Mouse (Mus musculus) MEL (cell line): ENCODE measurements around the gene Myh7. TPM values are rescaled to one million over a fixed set of nuclear protein-coding genes. Genes with fewer than 3 reads are reported as not detected.

Source experiments
- DNase-seq: peaks from one replicate; pipeline ENCODE4 v3.0.0; 2011; ENCODE audit warnings: low read depth, low spot score
- H3K27ac ChIP-seq: 2 replicates; pipeline ENCODE4 v1.5.1; 2012; ENCODE audit warnings: low read depth, mild to moderate bottlenecking, control low read depth, low read length, moderate library complexity; ENCODE audit not compliant: control insufficient read depth
- H3K27me3 ChIP-seq, 2 experiments: fragments of 150-350 bp in 1 of 2; sonication (generic) in 1 of 2; 2 replicates each; pipeline ENCODE4 v1.6.1; 2012; ENCODE audit warnings: low read length in 2 of 2, mild to moderate bottlenecking in 2 of 2, improper control_type of control experiment in 1 of 2, moderate library complexity in 1 of 2; ENCODE audit not compliant: insufficient read depth in 2 of 2, control insufficient read depth in 1 of 2
- H3K36me3 ChIP-seq, 2 experiments: 2 replicates each; pipeline ENCODE4 v1.6.1; 2012 to 2014; ENCODE audit warnings: low read length in 2 of 2, improper control_type of control experiment in 1 of 2, inconsistent platforms in 1 of 2, mild to moderate bottlenecking in 1 of 2; ENCODE audit not compliant: insufficient read depth in 2 of 2, control insufficient read depth in 1 of 2
- H3K4me1 ChIP-seq, 2 experiments: fragments of 150-350 bp in 1 of 2; sonication (generic) in 1 of 2; 2 replicates each; pipeline ENCODE4 v1.6.1; 2012; ENCODE audit warnings: low read length in 2 of 2, improper control_type of control experiment in 1 of 2, mild to moderate bottlenecking in 1 of 2; ENCODE audit not compliant: insufficient read depth in 2 of 2, control insufficient read depth in 1 of 2
- H3K4me3 ChIP-seq, 2 experiments: fragments of 150-350 bp in 1 of 2; sonication (generic) in 1 of 2; 2 replicates each; pipeline ENCODE4 v1.5.1; 2012; ENCODE audit warnings: low read depth in 2 of 2, low read length in 2 of 2, mild to moderate bottlenecking in 2 of 2, moderate library complexity in 2 of 2, control low read depth in 1 of 2, improper control_type of control experiment in 1 of 2; ENCODE audit not compliant: control insufficient read depth in 1 of 2, insufficient read depth in 1 of 2
- H3K79me2 ChIP-seq: 2 replicates; pipeline ENCODE4 v1.6.1; 2012; ENCODE audit warnings: mild to moderate bottlenecking, low read length, moderate library complexity; ENCODE audit not compliant: control insufficient read depth, poor library complexity, insufficient read depth
- H3K9ac ChIP-seq: 2 replicates; pipeline ENCODE4 v1.6.1; 2012; ENCODE audit warnings: low read depth, mild to moderate bottlenecking, control low read depth, low read length, moderate library complexity; ENCODE audit not compliant: control insufficient read depth, poor library complexity, severe bottlenecking
- H3K9me3 ChIP-seq: fragments of 150-350 bp; sonication (generic); replicated peaks from 2 replicates; pipeline ENCODE4 v1.6.1; 2012; ENCODE audit warnings: mild to moderate bottlenecking, low read length, improper control_type of control experiment, moderate library complexity; ENCODE audit not compliant: insufficient read depth
- BHLHE40 ChIP-seq: IDR thresholded peaks from 2 replicates; pipeline ENCODE4 v1.6.1; 2012; ENCODE audit warnings: low read depth, mild to moderate bottlenecking, inconsistent platforms, low read length, improper control_type of control experiment, borderline replicate concordance
- EP300 ChIP-seq, 2 experiments: IDR thresholded peaks; 2 replicates each; pipeline ENCODE4 v1.6.1; 2011; ENCODE audit warnings: improper control_type of control experiment in 2 of 2, low read length in 2 of 2, low read depth in 1 of 2, mild to moderate bottlenecking in 1 of 2
- GABPA ChIP-seq: IDR thresholded peaks from 2 replicates; pipeline ENCODE4 v1.6.1; 2012; ENCODE audit warnings: low read depth, mild to moderate bottlenecking, inconsistent platforms, low read length, improper control_type of control experiment, moderate library complexity
- GATA1 ChIP-seq: IDR thresholded peaks from 2 replicates; pipeline ENCODE4 v1.6.1; 2011; ENCODE audit warnings: low read depth, low read length, improper control_type of control experiment
- MAX ChIP-seq: IDR thresholded peaks from 2 replicates; pipeline ENCODE4 v1.6.1; 2011; ENCODE audit warnings: low read length, improper control_type of control experiment
- MXI1 ChIP-seq: IDR thresholded peaks from 2 replicates; pipeline ENCODE4 v1.6.1; 2011; ENCODE audit warnings: mild to moderate bottlenecking, low read depth, low read length, improper control_type of control experiment
- POLR2AphosphoS2 ChIP-seq: IDR thresholded peaks from 2 replicates; pipeline ENCODE4 v1.6.1; 2011; ENCODE audit warnings: low read length, improper control_type of control experiment
- TBP ChIP-seq: IDR thresholded peaks from 2 replicates; pipeline ENCODE4 v1.8.0; 2011; ENCODE audit warnings: low read depth, low read length, improper control_type of control experiment
- ZKSCAN1 ChIP-seq: IDR thresholded peaks from 2 replicates; pipeline ENCODE4 v1.6.1; 2012; ENCODE audit warnings: low read depth, mild to moderate bottlenecking, inconsistent platforms, low read length, improper control_type of control experiment, moderate library complexity
- ZMIZ1 ChIP-seq: IDR thresholded peaks from 2 replicates; pipeline ENCODE4 v1.6.1; 2012; ENCODE audit warnings: low read depth, mild to moderate bottlenecking, inconsistent platforms, low read length, improper control_type of control experiment, moderate library complexity
- polyA plus RNA-seq, 2 experiments: library from polyadenylated mRNA; stranded (reverse) in 1 of 2; unstranded in 1 of 2; fragments of >175 nt in 1 of 2; fragments of >200 nt in 1 of 2; gene quantifications; 2 replicates each; pipeline versions ENCODE4 v1.2.1 to v1.2.4; 2012; ENCODE audit warnings: low replicate concordance in 2 of 2, low read depth in 1 of 2; ENCODE audit not compliant: insufficient read length in 2 of 2, insufficient read depth in 1 of 2, missing spikeins in 1 of 2
- total RNA-seq: library from RNA; depleted of rRNA; stranded (reverse); fragments of 300-350 nt; gene quantifications from 2 replicates; pipeline ENCODE4 v1.2.3, GENCODE M21; 2012

The Myh7 gene
- total and polyA plus RNA-seq, 3 experiments = not detected

DNA sequence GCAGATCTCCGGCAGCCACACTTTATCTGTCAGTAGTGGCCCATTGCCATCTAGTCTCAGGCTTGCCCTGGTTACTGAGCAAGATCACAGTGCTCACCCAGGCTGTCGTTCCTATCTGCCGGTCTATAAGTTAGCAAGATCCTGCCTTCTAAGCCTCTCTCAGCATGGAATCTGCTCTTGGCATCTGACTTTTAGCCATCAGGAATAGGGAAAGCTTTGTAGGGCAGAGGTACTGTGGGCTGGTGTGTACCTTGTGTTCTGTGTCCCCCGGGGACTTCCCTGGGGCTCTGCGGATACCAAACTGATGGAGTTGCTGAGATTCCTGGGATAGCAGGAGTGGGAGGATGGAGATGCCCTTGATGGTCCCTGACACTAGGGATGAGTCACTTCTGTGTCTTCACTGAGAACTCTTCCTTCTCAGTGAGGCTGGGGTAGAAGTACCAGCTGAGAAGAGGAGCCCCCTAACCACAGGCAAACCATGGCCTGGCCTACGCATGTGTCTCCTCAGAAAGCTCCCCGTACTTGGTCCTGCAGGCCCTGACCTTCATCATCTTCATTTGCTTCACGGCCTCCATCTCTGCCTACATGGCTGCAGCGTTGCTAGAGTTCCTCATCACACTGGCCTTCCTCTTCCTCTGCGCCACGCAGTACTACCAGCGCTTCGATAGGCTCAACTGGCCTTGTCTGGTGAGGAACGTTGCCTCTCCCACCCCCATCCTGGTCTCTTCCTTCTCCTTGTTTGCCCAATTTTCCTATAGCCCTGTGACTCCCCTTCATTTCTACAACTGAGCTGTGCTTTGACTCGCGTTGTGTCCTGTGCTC lies 56.9 kb downstream of the Myh7 start:
- TF ChIP-seq TBP (no peak), BHLHE40 (no peak), MXI1 (no peak), POLR2AphosphoS2 (no peak), GABPA (no peak), ZKSCAN1 (no peak), GATA1 (no peak), MAX (no peak)
- peaks cover 0 to 5% of the 10 kb centered on the region in 2 experiments; a peak in 1 of 4 replicates for H3K36me3 ChIP-seq
- no peak overlapping the region for H3K4me3 ChIP-seq
- no peaks in the 10 kb centered on the region for H3K79me2 ChIP-seq
- H3K9me3 ChIP-seq = no peaks in the 10 kb centered on the region
- peak; percentile 36 for DNase-seq
- no peak overlapping the region for H3K9ac ChIP-seq
- peaks cover 0 to 1% of the 10 kb centered on the region in 2 experiments; a peak in 2 of 4 replicates for H3K27me3 ChIP-seq
- no peak overlapping the region for H3K27ac ChIP-seq
- H3K4me1 ChIP-seq = peaks cover 0 to 8% of the 10 kb centered on the region in 2 experiments; a peak in 1 of 4 replicates

DNA sequence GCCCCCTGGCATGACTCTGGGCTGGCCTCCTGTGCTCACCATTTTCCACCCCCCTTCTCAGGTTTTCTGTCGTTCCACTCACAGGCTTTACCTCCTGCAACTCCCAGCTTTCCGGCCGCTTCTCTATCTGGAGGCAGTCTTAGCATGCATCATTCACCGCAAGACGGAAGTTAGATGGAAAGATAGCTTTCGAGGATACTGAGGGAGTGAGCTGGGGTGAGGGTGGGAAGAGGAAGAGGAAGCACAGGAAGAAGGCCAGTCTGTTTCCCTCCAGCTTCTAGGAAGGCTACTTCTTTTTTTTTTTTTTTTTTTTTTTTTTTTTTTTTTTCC lies 57.6 kb downstream of the Myh7 start:
- H3K79me2 ChIP-seq = no peaks in the 10 kb centered on the region
- no peak overlapping the region for H3K4me3 ChIP-seq
- TF ChIP-seq TBP (no peak), ZMIZ1 (no peak), GATA1 (peak; percentile 34; the same call in 1 of the 2 replicates), GABPA (no peak), EP300 (IDR thresholded peaks at IDR 0.05; ENCODE audit: low read depth in 1 of 2, low read length in 2 of 2) (0 out of 4 replicates have a peak, but pooled peaks of 1 of the 2 experiments have one; percentile 19)
- peaks cover 0 to 8% of the 10 kb centered on the region in 2 experiments; a peak in 1 of 4 replicates for H3K4me1 ChIP-seq
- H3K9me3 ChIP-seq = no peaks in the 10 kb centered on the region
- peak; percentile 53 for DNase-seq
- no peak overlapping the region for H3K27ac ChIP-seq
- H3K36me3 ChIP-seq = peaks cover 0 to 5% of the 10 kb centered on the region in 2 experiments; a peak in 1 of 4 replicates
- H3K27me3 ChIP-seq = peaks cover 0 to 1% of the 10 kb centered on the region in 2 experiments; a peak in 2 of 4 replicates
- H3K9ac ChIP-seq = no peak overlapping the region
